ENCODE assay signal across 8 mouse cellular contexts in genomic region chr12:8675361-8675760, GRCm38 (mm10). TPM values are rescaled to one million over a fixed set of nuclear protein-coding genes. Genes with fewer than 3 reads are reported as not detected.
A peak's percentile ranks its signal among the peaks of the same experiment; 100 is the strongest.
DNase-seq lines count a peak whose midpoint lies in the region; ATAC-seq lines count a peak whose summit lies in the region.

No protein-coding gene starts in this region.

- H3K27ac ChIP-seq in heart, embryonic 13.5 days (replicated peaks) = peak overlapping the region; percentile 98
- no peak overlapping the region for H3K27ac ChIP-seq in hindbrain, embryonic 12.5 days
- no peak overlapping the region; the same call in 1 of the 2 replicates for H3K27ac ChIP-seq in midbrain, embryonic 11.5 days (ENCODE audit: low read depth, low read length)

- peak overlapping the region; percentile 83 for H3K4me2 ChIP-seq in heart, embryonic 13.5 days
- H3K4me2 ChIP-seq in hindbrain, embryonic 12.5 days (replicated peaks) = peak overlapping the region; percentile 83
- H3K4me2 ChIP-seq in midbrain, embryonic 11.5 days = peak overlapping the region; percentile 79

- DNase-seq in heart, adult 9 months (ENCODE audit: low spot score in 2 of 2) = no peak
- DNase-seq in NIH3T3 (ENCODE audit: low read depth) = peak; percentile 43
- DNase-seq in midbrain, embryonic 11.5 days (ENCODE audit: low spot score, missing footprints) = peak; percentile 93
- DNase-seq in layer of hippocampus, adult 8-10 months (ENCODE audit: low spot score in 2 of 2) = no peak
- no peak for DNase-seq in ovary, adult 18-20 months (ENCODE audit: low spot score)
- DNase-seq in adrenal gland, postnatal 14 days = no peak

- H3K4me1 ChIP-seq in heart, embryonic 13.5 days = peaks cover 31% of the 10 kb centered on the region
- peaks cover 19% of the 10 kb centered on the region for H3K4me1 ChIP-seq in hindbrain, embryonic 12.5 days
- peaks cover 17% of the 10 kb centered on the region for H3K4me1 ChIP-seq in midbrain, embryonic 11.5 days (ENCODE audit: control insufficient read depth, insufficient read depth, low read length)

- 2% methylated on average over 7 of the region's 7 CpGs for WGBS in heart, embryonic 13.5 days
- WGBS in hindbrain, embryonic 12.5 days = under 1% methylated on average over 7 of the region's 7 CpGs
- WGBS in midbrain, embryonic 11.5 days = under 1% methylated on average over 7 of the region's 7 CpGs

- no peaks in the 10 kb centered on the region for H3K27me3 ChIP-seq in heart, embryonic 13.5 days (replicated peaks)
- H3K27me3 ChIP-seq in hindbrain, embryonic 12.5 days = no peaks in the 10 kb centered on the region
- H3K27me3 ChIP-seq in midbrain, embryonic 11.5 days (ENCODE audit: control insufficient read depth, insufficient read depth, low read length) = no peaks in the 10 kb centered on the region

- no peak for ATAC-seq in heart, embryonic 13.5 days (ENCODE audit: extremely low read depth, insufficient number of reproducible peaks, low FRiP score, low TSS enrichment)
- no peak for ATAC-seq in hindbrain, embryonic 12.5 days (ENCODE audit: low FRiP score)
- ATAC-seq in midbrain, embryonic 11.5 days (ENCODE audit: low FRiP score) = no peak

- H3K9ac ChIP-seq in heart, embryonic 13.5 days = peak overlapping the region; percentile 100
- H3K9ac ChIP-seq in hindbrain, embryonic 12.5 days = peak overlapping the region; percentile 100
- peak overlapping the region; percentile 99 for H3K9ac ChIP-seq in midbrain, embryonic 11.5 days (ENCODE audit: low read length)

- peaks cover 7% of the 10 kb centered on the region for H3K36me3 ChIP-seq in heart, embryonic 13.5 days
- 0 out of 2 replicates have a peak, but pooled peaks cover under 1% of the 10 kb centered on the region for H3K36me3 ChIP-seq in hindbrain, embryonic 12.5 days
- no peaks in the 10 kb centered on the region for H3K36me3 ChIP-seq in midbrain, embryonic 11.5 days (ENCODE audit: control insufficient read depth, insufficient read depth, low read length)

- peak overlapping the region; percentile 93 for H3K4me3 ChIP-seq in heart, embryonic 13.5 days
- H3K4me3 ChIP-seq in hindbrain, embryonic 12.5 days = peak overlapping the region; percentile 95
- H3K4me3 ChIP-seq in midbrain, embryonic 11.5 days (ENCODE audit: low read depth, low read length) = peak overlapping the region; percentile 94

- H3K9me3 ChIP-seq in heart, embryonic 13.5 days = no peaks in the 10 kb centered on the region
- no peaks in the 10 kb centered on the region for H3K9me3 ChIP-seq in hindbrain, embryonic 12.5 days (replicated peaks)
- no peaks in the 10 kb centered on the region for H3K9me3 ChIP-seq in midbrain, embryonic 11.5 days (ENCODE audit: control insufficient read depth, low read length)

RNA-seq across cellular contexts. Expression of gene Pum2, which starts 1.4 kb away (rescaled TPM):
- polyA plus RNA-seq in heart, embryonic 13.5 days (2015; fragmentation: Nextera tagmentation; extraction: Ambion mirVana) = 24.0 and 25.3 TPM in 2 replicates
- polyA plus RNA-seq in hindbrain, embryonic 12.5 days (2016; fragmentation: Nextera tagmentation; extraction: Ambion mirVana) = 64.0 and 65.4 TPM in 2 replicates
- polyA plus RNA-seq in midbrain, embryonic 11.5 days (2014; fragmentation: Nextera tagmentation; extraction: Ambion mirVana) = 79.1 and 82.5 TPM in 2 replicates
- total RNA-seq in layer of hippocampus, adult 8-10 months (2022) = 100 to 1,000 TPM; 170 to 200 (median 188) TPM
- 136 and 152 TPM in 2 replicates for total RNA-seq in adrenal gland, postnatal 14 days (2021)

Comparison
In these comparisons a context has a peak if more than half of its experiments do, and no peak if none do; other contexts are left out.
1. DNase-seq: peak in NIH3T3 (single experiment) and midbrain, embryonic 11.5 days (single experiment); none in heart, adult 9 months (0 of 2), layer of hippocampus, adult 8-10 months (0 of 2), ovary, adult 18-20 months (single experiment) and adrenal gland, postnatal 14 days (single experiment).
2. Peak in every context shown above with its lines, with median percentiles within 50 percentile points of each other: H3K4me2 ChIP-seq, H3K4me3 ChIP-seq and H3K9ac ChIP-seq.